Mouse (Mus musculus) hindbrain, embryonic 11.5 days (tissue): ENCODE data around the gene Mocs2. TPM values are rescaled to one million over a fixed set of nuclear protein-coding genes. Genes with fewer than 3 reads are reported as not detected.

Experiments
- ATAC-seq: fragments of 200-750 bp; cut with Nextera tagmentation; 2 replicates; pipeline ENCODE4 v1.8.0; 2017; ENCODE audit warnings: mild to moderate bottlenecking, moderate TSS enrichment, moderate library complexity; ENCODE audit not compliant: low FRiP score
- DNase-seq: peaks from one replicate; pipeline ENCODE4 v3.0.0-alpha.2; 2015; ENCODE audit warnings: low spot score
- H3K27ac ChIP-seq: fragments of 300-500 bp; sonication (generic); 2 replicates; pipeline ENCODE4 v1.5.1; 2014; ENCODE audit warnings: mild to moderate bottlenecking, low read depth, low read length
- H3K27me3 ChIP-seq: fragments of 300-500 bp; sonication (generic); 2 replicates; pipeline ENCODE4 v1.6.1; 2014; ENCODE audit warnings: mild to moderate bottlenecking, low read length, moderate library complexity, mixed read lengths; ENCODE audit not compliant: control insufficient read depth, insufficient read depth
- H3K36me3 ChIP-seq: fragments of 300-500 bp; sonication (generic); 2 replicates; pipeline ENCODE4 v1.6.1; 2014; ENCODE audit warnings: mild to moderate bottlenecking, low read length, moderate library complexity, mixed read lengths; ENCODE audit not compliant: control insufficient read depth, insufficient read depth
- H3K4me1 ChIP-seq: fragments of 300-500 bp; sonication (generic); replicated peaks from 2 replicates; pipeline ENCODE4 v1.6.1; 2014; ENCODE audit warnings: low read length, mixed read lengths; ENCODE audit not compliant: control insufficient read depth, insufficient read depth
- H3K4me2 ChIP-seq: fragments of 300-500 bp; sonication (generic); replicated peaks from 2 replicates; pipeline ENCODE4 v1.6.1; 2014; ENCODE audit warnings: mild to moderate bottlenecking, low read depth, low read length
- H3K4me3 ChIP-seq: fragments of 300-500 bp; sonication (generic); 2 replicates; pipeline ENCODE4 v1.5.1; 2014; ENCODE audit warnings: low read depth, low read length
- H3K9ac ChIP-seq: fragments of 300-500 bp; sonication (generic); 2 replicates; pipeline ENCODE4 v1.6.1; 2014; ENCODE audit warnings: low read depth, low read length
- H3K9me3 ChIP-seq: fragments of 300-500 bp; sonication (generic); 2 replicates; pipeline ENCODE4 v1.6.1; 2016; ENCODE audit warnings: low read length; ENCODE audit not compliant: control insufficient read depth
- WGBS: fragments of 180-500 bp; shearing (Covaris S2); extraction: QIAGEN DNeasy Blood & Tissue Kit; methylation state at CpG from one replicate; pipeline ENCODE4 v1.1.7; 2014; 5-methylcytosine and 5-hydroxymethylcytosine counted together
- polyA plus RNA-seq: library from polyadenylated mRNA; unstranded; fragments of >200 nt; fragmentation: Nextera tagmentation; extraction: Ambion mirVana; gene quantifications from 2 replicates; pipeline ENCODE4 v1.2.1, GENCODE M21; 2014

Gene Mocs2
- polyA plus RNA-seq, 1 experiment from 2014 or later, result 83.4 TPM

GRCm38 (mm10) chr13:114825377-114825855 is 7.4 kb downstream of the Mocs2 start:
- DNase-seq (no peak), ATAC-seq (no peak)
- H3K36me3 ChIP-seq, result no peaks in the 10 kb centered on the region
- no peaks in the 10 kb centered on the region for H3K4me1 ChIP-seq
- H3K27ac ChIP-seq, result no peak overlapping the region
- H3K9me3 ChIP-seq, result no peaks in the 10 kb centered on the region
- H3K4me2 ChIP-seq, result no peak overlapping the region
- no peak overlapping the region for H3K9ac ChIP-seq
- 94% methylated on average over 6 of the region's 6 CpGs for WGBS
- no peak overlapping the region for H3K4me3 ChIP-seq
- H3K27me3 ChIP-seq, result no peaks in the 10 kb centered on the region

DNA sequence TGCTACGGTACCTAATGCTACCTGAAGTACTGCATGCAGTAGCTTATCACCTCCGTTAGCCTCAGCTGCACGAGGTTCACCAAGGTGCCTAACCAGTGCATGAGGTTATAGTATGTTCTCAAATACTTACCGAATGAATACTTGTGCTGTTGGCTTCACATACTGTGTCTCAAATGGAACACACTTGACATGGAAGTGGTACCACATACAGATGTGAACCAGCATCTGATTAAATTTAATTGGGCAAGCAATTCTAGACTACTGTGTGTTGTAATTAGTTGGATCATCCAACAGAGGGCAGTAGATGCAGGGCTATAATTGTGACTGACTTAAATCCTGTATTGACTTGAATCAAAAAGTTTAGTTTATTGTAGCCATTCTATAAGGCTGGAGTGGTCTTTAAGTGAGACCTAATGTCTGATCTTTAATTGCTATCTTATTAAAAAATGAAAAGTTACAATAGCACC is 13.4 kb downstream of the Mocs2 start:
- DNase-seq (peak; percentile 63), ATAC-seq (peak; percentile 65)
- 85% methylated on average over 4 of the region's 4 CpGs for WGBS
- Histone ChIP-seq H3K4me1 (no peaks in the 10 kb centered on the region), H3K36me3 (no peaks in the 10 kb centered on the region), H3K9me3 (no peaks in the 10 kb centered on the region), H3K4me2 (no peak overlapping the region), H3K27me3 (no peaks in the 10 kb centered on the region), H3K4me3 (no peak overlapping the region), H3K9ac (no peak overlapping the region), H3K27ac (no peak overlapping the region)

GRCm38 (mm10) chr13:114832761-114833160 is 14.7 kb downstream of the Mocs2 start:
- WGBS, result 82% methylated on average over 5 of the region's 5 CpGs

DNA sequence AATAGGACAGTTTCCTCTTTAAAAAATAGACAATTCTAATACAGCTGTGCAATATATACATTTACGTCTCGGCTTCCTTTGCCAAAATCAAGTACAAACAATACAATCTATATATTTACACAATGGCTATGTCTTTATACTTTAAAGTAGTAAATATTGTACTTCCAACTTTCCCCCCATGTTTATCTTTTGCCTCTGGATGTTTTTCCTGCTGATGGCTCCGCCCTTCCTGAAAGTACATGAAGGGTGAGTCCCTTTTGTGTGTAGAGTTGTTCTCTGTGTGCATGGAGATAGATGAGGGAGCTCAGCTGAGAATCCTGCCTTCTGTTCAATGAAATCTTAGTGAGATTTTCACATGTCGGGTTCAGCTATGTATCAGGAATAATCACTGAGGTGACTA is 15.3 kb downstream of the Mocs2 start:
- no peak for DNase-seq
- Histone ChIP-seq H3K27me3 (no peaks in the 10 kb centered on the region), H3K9ac (no peak overlapping the region), H3K27ac (no peak overlapping the region), H3K36me3 (no peaks in the 10 kb centered on the region), H3K4me3 (no peak overlapping the region), H3K4me1 (no peaks in the 10 kb centered on the region), H3K9me3 (no peaks in the 10 kb centered on the region), H3K4me2 (no peak overlapping the region)
- ATAC-seq, result no peak
- WGBS, result 87% methylated on average over 4 of the region's 4 CpGs

More at GRCm38 (mm10) chr13:114832761-114833160, 14.7 kb downstream of the Mocs2 start:
- Histone ChIP-seq H3K36me3 (no peaks in the 10 kb centered on the region), H3K27ac (no peak overlapping the region), H3K4me2 (no peak overlapping the region), H3K9ac (no peak overlapping the region), H3K9me3 (no peaks in the 10 kb centered on the region), H3K27me3 (no peaks in the 10 kb centered on the region), H3K4me3 (no peak overlapping the region), H3K4me1 (no peaks in the 10 kb centered on the region)
- DNase-seq (no peak), ATAC-seq (no peak)

DNA sequence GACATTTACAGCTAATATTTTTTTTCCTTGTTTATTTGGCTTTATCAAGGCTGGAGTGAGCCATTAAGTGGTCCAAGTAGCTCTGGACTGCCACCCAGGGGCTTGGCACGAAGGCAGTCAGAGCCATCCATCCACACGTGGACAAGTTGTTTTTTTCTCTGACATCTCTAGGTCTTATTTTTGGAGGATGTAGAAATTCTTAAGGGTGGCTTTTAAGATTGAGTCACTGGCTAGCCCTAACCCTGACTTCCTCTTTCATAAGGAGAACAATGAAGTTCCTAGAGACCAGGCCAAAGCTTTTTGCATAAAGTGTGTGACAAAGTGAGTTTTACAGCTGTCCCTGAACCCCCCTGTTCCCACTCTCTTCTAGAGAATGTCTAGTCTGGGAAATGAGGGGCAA is 16.5 kb downstream of the Mocs2 start:
- Histone ChIP-seq H3K4me1 (no peaks in the 10 kb centered on the region), H3K27ac (no peak overlapping the region), H3K36me3 (no peaks in the 10 kb centered on the region), H3K4me2 (no peak overlapping the region), H3K9ac (no peak overlapping the region), H3K27me3 (no peaks in the 10 kb centered on the region), H3K4me3 (no peak overlapping the region), H3K9me3 (no peaks in the 10 kb centered on the region)
- ATAC-seq (no peak), DNase-seq (no peak)
- 74% methylated on average over 2 of the region's 2 CpGs for WGBS

- no peaks in the 10 kb centered on the region for H3K27me3 ChIP-seq
- ATAC-seq (no peak), DNase-seq (no peak)
- no peak overlapping the region for H3K4me3 ChIP-seq
- 92% methylated on average over 7 of the region's 7 CpGs for WGBS
- H3K9ac ChIP-seq, result no peak overlapping the region
- no peak overlapping the region for H3K4me2 ChIP-seq
- no peak overlapping the region for H3K27ac ChIP-seq
- no peaks in the 10 kb centered on the region for H3K36me3 ChIP-seq
- H3K9me3 ChIP-seq, result no peaks in the 10 kb centered on the region
- H3K4me1 ChIP-seq, result no peaks in the 10 kb centered on the region
Measured at GRCm38 (mm10) chr13:114837061-114837460, 19.0 kb downstream of the Mocs2 start.

GRCm38 (mm10) chr13:114838535-114838990 is 20.5 kb downstream of the Mocs2 start:
- Histone ChIP-seq H3K4me3 (no peak overlapping the region), H3K27me3 (no peaks in the 10 kb centered on the region), H3K9ac (no peak overlapping the region), H3K27ac (no peak overlapping the region), H3K9me3 (no peaks in the 10 kb centered on the region), H3K4me2 (no peak overlapping the region), H3K4me1 (no peaks in the 10 kb centered on the region), H3K36me3 (no peaks in the 10 kb centered on the region)
- DNase-seq (no peak), ATAC-seq (peak; percentile 53; the same call in 1 of the 2 replicates)
- WGBS, result 61% methylated on average over 5 of the region's 5 CpGs

GRCm38 (mm10) chr13:114839098-114839497 is 21.1 kb downstream of the Mocs2 start:
- H3K9ac ChIP-seq, result no peak overlapping the region
- ATAC-seq (peak; percentile 58; the same call in 1 of the 2 replicates), DNase-seq (no peak)
- H3K27me3 ChIP-seq, result no peaks in the 10 kb centered on the region
- H3K4me3 ChIP-seq, result no peak overlapping the region
- no peaks in the 10 kb centered on the region for H3K9me3 ChIP-seq
- H3K27ac ChIP-seq, result no peak overlapping the region
- H3K4me2 ChIP-seq, result no peak overlapping the region
- no peaks in the 10 kb centered on the region for H3K36me3 ChIP-seq
- WGBS, result 77% methylated on average over 9 of the region's 9 CpGs
- H3K4me1 ChIP-seq, result no peaks in the 10 kb centered on the region

GRCm38 (mm10) chr13:114840545-114840944 is 22.5 kb downstream of the Mocs2 start:
- Histone ChIP-seq H3K9me3 (no peaks in the 10 kb centered on the region), H3K36me3 (no peaks in the 10 kb centered on the region), H3K4me2 (no peak overlapping the region), H3K4me3 (no peak overlapping the region), H3K27me3 (no peaks in the 10 kb centered on the region), H3K4me1 (no peaks in the 10 kb centered on the region), H3K9ac (no peak overlapping the region), H3K27ac (no peak overlapping the region)
- DNase-seq (no peak), ATAC-seq (no peak)
- WGBS, result 91% methylated on average over 4 of the region's 4 CpGs
